Mouse (Mus musculus) small intestine, adult 2 months (tissue): ENCODE data around the gene Nrip1. TPM values are rescaled to one million over a fixed set of nuclear protein-coding genes. Genes with fewer than 3 reads are reported as not detected.

Experiments used
- H3K27ac ChIP-seq: fragments of 200-500 bp; 2 replicates; pipeline ENCODE4 v1.5.1; 2012; ENCODE audit warnings: low read depth, low read length, control low read depth, inconsistent platforms; ENCODE audit not compliant: insufficient read depth
- H3K27me3 ChIP-seq: fragments of 200-500 bp; 2 replicates; pipeline ENCODE4 v1.6.1; 2012; ENCODE audit warnings: mild to moderate bottlenecking, moderate library complexity, low read length, inconsistent platforms; ENCODE audit not compliant: control insufficient read depth, insufficient read depth
- H3K36me3 ChIP-seq: fragments of 200-500 bp; 2 replicates; pipeline ENCODE4 v1.6.1; 2012; ENCODE audit warnings: mild to moderate bottlenecking, low read length, control low read depth, inconsistent platforms; ENCODE audit not compliant: control insufficient read depth, insufficient read depth
- H3K4me1 ChIP-seq: fragments of 200-500 bp; 2 replicates; pipeline ENCODE4 v1.6.1; 2012; ENCODE audit warnings: low read length, inconsistent platforms, mixed read lengths; ENCODE audit not compliant: control insufficient read depth, insufficient read depth, insufficient read length
- H3K4me3 ChIP-seq: fragments of 200-500 bp; 2 replicates; pipeline ENCODE4 v1.5.1; 2012; ENCODE audit warnings: low read depth, mild to moderate bottlenecking, control low read depth, inconsistent platforms, low read length, moderate library complexity
- CTCF ChIP-seq: fragments of 200-500 bp; IDR thresholded peaks from 2 replicates; pipeline ENCODE4 v1.5.1; 2012; ENCODE audit warnings: low read depth, mild to moderate bottlenecking, control low read depth, inconsistent platforms, low read length, moderate library complexity, mixed read lengths; ENCODE audit not compliant: insufficient replicate concordance, insufficient read length; ENCODE audit errors: extremely low read depth
- POLR2A ChIP-seq: fragments of 200-500 bp; IDR thresholded peaks from 2 replicates; pipeline ENCODE4 v1.6.1; 2012; ENCODE audit warnings: low read depth, mild to moderate bottlenecking, control low read depth, inconsistent platforms, low read length, moderate library complexity
- WGBS: fragments of 180-500 bp; shearing (Covaris S2); methylation state at CpG from one replicate; pipeline ENCODE4 v1.1.7; 2018; 5-methylcytosine and 5-hydroxymethylcytosine counted together
- polyA plus RNA-seq: library from polyadenylated mRNA; depleted of rRNA; stranded (reverse); fragments of >200 nt; gene quantifications from 2 replicates; pipeline ENCODE4 v1.2.3, GENCODE M21; 2012

The Nrip1 gene
- polyA plus RNA-seq, 1 experiment = 18.6 TPM

DNA sequence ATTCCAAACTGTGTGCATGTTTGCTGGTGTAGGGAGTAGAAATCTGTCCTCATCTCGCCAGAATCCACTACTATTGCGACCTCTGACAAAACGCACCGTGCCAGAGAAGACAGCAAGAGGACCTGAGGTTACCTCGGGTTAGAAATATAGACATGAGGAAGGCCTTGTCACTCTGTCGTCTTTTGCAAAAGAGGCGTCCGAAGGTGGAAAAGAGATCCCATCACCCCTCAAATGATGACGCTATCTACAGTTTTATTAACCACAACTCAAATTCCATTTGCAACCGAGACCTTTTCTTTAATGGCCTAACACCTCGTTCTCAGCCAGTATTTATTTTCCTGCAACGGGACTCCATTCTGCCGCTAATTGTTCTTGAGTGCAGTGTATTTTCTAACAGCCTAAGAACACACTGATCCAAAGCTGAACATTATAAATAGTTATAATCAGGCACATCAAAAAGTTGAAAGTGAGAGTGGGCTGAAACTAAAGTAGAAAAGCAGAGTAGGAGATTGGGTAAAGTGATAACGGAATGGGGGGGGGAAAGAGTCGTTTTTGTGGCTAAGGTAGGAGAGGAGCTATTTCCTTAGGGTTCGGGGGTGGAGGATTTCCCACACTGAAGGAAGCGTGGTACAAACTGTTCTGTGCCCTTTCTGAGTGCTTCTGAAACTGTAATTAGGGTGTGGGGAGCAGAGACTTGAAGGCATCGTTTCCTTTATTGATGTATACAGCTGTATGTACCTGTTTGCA is 124.1 kb downstream of the Nrip1 start:
- Histone ChIP-seq H3K4me3 (no peak overlapping the region), H3K27ac (no peak overlapping the region), H3K4me1 (no peaks in the 10 kb centered on the region), H3K27me3 (no peaks in the 10 kb centered on the region), H3K36me3 (no peaks in the 10 kb centered on the region)
- WGBS = 78% methylated on average over 18 of the region's 18 CpGs
- TF ChIP-seq CTCF = no peak
- TF ChIP-seq POLR2A = no peak

DNA sequence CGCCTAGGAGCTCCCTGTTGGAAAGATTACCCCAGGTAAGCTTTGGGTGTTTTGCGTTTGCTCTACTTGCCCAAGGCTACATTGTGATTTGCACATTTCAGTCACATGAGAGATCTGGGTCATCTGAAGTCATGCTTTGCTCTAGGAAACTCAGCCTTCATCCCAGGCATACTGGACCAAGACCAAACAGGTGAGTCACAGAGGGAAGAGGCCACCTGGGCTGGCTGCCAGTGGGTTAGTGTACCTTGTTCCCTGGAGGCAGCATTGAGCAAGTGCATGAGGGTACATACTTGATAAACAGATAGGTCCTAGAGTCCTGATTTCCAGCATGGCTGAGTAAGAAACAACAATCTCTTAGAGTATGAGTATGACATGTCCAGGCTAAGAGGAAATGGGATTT is 130.8 kb downstream of the Nrip1 start:
- TF ChIP-seq CTCF (no peak), POLR2A (no peak)
- WGBS = 32% methylated on average over 2 of the region's 2 CpGs
- H3K27me3 ChIP-seq = no peaks in the 10 kb centered on the region
- peaks cover 5% of the 10 kb centered on the region; the same call in 1 of the 2 replicates for H3K4me1 ChIP-seq
- H3K36me3 ChIP-seq = no peaks in the 10 kb centered on the region
- H3K27ac ChIP-seq = no peak overlapping the region
- H3K4me3 ChIP-seq = no peak overlapping the region

DNA sequence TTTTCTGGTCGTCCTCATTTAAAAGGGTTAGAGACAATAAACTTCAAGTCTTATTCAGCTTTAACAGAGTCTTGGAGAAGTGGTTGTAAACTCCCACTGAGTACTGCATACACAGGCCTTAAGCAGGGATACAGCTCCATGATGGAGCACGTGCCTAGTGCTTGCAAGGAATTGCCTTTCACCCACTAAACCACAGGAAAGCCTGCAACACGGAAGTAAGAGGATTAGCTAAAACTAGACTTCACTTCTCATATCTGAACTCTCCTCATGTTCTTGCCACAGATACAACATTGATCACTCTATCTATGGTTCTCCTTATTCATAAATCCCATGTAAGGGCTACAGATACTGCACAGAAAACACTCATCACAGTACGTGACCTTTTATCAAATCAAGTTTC is 132.4 kb downstream of the Nrip1 start:
- Histone ChIP-seq H3K4me3 (no peak overlapping the region), H3K36me3 (no peaks in the 10 kb centered on the region), H3K27me3 (no peaks in the 10 kb centered on the region), H3K27ac (no peak overlapping the region), H3K4me1 (peaks cover 5% of the 10 kb centered on the region; the same call in 1 of the 2 replicates)
- WGBS = 72% methylated on average over 4 of the region's 4 CpGs
- TF ChIP-seq POLR2A (no peak), CTCF (no peak)

GRCm38 (mm10) chr16:76239353-76239752 is 134.3 kb downstream of the Nrip1 start:
- WGBS = 90% methylated on average over 8 of the region's 8 CpGs
- no peak overlapping the region for H3K27ac ChIP-seq
- H3K36me3 ChIP-seq = no peaks in the 10 kb centered on the region
- H3K4me1 ChIP-seq = peaks cover 5% of the 10 kb centered on the region; the same call in 1 of the 2 replicates
- TF ChIP-seq CTCF (no peak), POLR2A (no peak)
- H3K27me3 ChIP-seq = no peaks in the 10 kb centered on the region
- H3K4me3 ChIP-seq = no peak overlapping the region

DNA sequence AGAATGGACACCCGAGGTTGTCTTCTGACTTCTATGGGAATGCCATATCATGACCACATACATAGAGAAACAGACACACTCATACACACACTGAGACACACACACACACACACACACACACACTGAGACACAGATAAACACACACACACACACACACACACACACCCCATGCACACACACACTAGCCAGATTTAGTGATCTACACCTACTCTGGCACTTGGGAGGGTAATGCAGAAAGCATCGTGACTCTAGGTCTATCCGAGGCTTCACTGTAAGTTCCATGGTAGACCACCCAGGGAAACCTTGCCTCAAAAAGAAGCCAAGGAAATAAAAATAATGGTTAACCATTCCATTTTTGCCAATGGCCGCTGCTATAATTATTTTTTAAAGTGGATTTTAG is 134.8 kb downstream of the Nrip1 start:
- no peak for TF ChIP-seq POLR2A
- TF ChIP-seq CTCF = no peak
- H3K36me3 ChIP-seq = no peaks in the 10 kb centered on the region
- H3K4me1 ChIP-seq = peaks cover 5% of the 10 kb centered on the region; the same call in 1 of the 2 replicates
- no peaks in the 10 kb centered on the region for H3K27me3 ChIP-seq
- no peak overlapping the region for H3K4me3 ChIP-seq
- 97% methylated on average over 4 of the region's 4 CpGs for WGBS
- H3K27ac ChIP-seq = no peak overlapping the region
